Comparison of ENCODE assay signal across 25 mouse cellular contexts in genomic region chr14:9435136-9435535, GRCm38 (mm10).
"Had no signal": no experiment of that assay in that cellular context is flagged by ENCODE, and none has a peak within 500 bp of the region (broad histone marks: within the 10 kb centered on the region; RNA-seq: fewer than 3 reads in every experiment).

No protein-coding gene starts in this region.

- H3K4me3 ChIP-seq: layer of hippocampus, adult 2 months; limb, embryonic 10.5 days; limb, embryonic 13.5 days; liver, embryonic 12.5 days; liver, embryonic 15.5 days; lung, embryonic 15.5 days; megakaryocyte, embryonic 14.5 days; midbrain, embryonic 10.5 days; midbrain, embryonic 13.5 days; myocyte; neural tube, embryonic 13.5 days had no signal

- H3K27ac ChIP-seq: kidney, postnatal 0 days; layer of hippocampus, adult 2 months; limb, embryonic 10.5 days; limb, embryonic 13.5 days; liver, embryonic 12.5 days; liver, embryonic 15.5 days; lung, embryonic 15.5 days; midbrain, embryonic 10.5 days; midbrain, embryonic 13.5 days; neural tube, embryonic 13.5 days; stomach, postnatal 0 days had no signal

- DNase-seq: kidney, postnatal 25 days; layer of hippocampus, adult 9-11 months; liver; lung, adult 18-20 months; lung, postnatal 10 days; lung, postnatal 36 days; right cerebral cortex, adult 18-20 months; right cerebral cortex, postnatal 14 days; right cerebral cortex, postnatal 4 days; thymus, adult 2 months; thymus, postnatal 14 days; thymus, postnatal 4 days had no signal
